Mouse (Mus musculus): ENCODE results near the gene Mb21d2. TPM values are rescaled to one million over a fixed set of nuclear protein-coding genes. Genes with fewer than 3 reads are reported as not detected.

The Mb21d2 gene
- polyA plus RNA-seq, 2 experiments: 9.9 to 11.8 TPM

DNA sequence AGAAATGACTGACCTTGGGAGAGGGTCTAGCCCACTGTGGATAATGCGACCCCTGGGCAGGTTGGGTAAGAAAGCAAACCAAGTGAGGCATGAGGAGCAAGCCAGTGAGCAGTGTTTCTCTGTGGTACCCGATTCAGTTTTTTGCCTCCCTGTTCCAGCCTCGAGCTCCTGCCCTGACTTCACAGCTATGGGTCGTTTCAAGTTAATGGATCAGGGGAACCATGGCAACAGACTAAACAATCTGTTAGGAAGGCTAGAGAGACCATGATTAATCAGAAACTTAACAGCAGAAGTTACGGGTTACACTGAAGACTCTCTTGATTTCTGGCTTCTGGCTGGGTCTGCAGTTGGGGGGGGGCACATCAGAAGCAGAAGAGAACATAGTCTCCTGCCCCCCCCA lies 36.2 kb downstream of the Mb21d2 start:
- 33% methylated on average over 5 of the region's 5 CpGs for WGBS
- peaks cover 3% of the 10 kb centered on the region for H3K4me1 ChIP-seq (ENCODE audit: control insufficient read depth, insufficient read depth, low read length)
- no peak for DNase-seq (ENCODE audit: low spot score)

DNA sequence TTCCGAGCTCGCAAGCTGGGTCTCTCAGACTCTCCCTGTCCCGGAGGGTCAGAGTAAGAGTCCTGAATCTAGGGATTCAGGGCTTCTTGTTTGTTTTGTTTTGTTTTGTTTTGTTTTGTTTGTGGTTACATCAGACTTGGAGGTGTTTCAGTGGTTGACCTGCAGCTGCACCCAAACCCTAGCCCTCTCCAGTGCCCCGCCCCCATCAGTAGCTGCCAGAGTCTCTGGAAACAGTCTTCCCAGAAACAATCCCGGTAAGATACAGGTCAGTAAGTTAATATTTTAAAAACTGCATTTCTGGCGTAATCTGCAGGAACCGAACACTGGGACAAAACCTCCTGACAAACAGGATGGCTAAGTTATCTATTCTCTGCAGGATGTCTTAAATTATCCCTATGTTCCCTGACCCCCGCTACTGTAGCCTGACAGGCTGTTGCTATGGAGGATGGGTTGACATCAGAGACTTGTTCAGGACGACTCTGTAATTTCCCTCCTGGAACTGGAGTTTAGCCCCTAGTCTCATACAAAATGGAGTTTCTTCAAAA lies 43.2 kb downstream of the Mb21d2 start:
- Histone ChIP-seq H3K9me3 (ENCODE audit: control insufficient read depth, low read length) (peaks cover 7% of the 10 kb centered on the region; the same call in 1 of the 2 replicates), H3K27me3 (ENCODE audit: control insufficient read depth, insufficient read depth, low read length) (no peaks in the 10 kb centered on the region), H3K4me1 (ENCODE audit: control insufficient read depth, insufficient read depth, low read length) (peaks cover 19% of the 10 kb centered on the region), H3K27ac (replicated peaks; ENCODE audit: low read depth, low read length) (no peak overlapping the region), H3K4me2 (replicated peaks; ENCODE audit: low read depth, low read length, severe bottlenecking) (no peak overlapping the region), H3K4me3 (replicated peaks; ENCODE audit: low read length) (no peak overlapping the region), H3K36me3 (ENCODE audit: control insufficient read depth, insufficient read depth, low read length) (no peaks in the 10 kb centered on the region), H3K9ac (ENCODE audit: low read depth, low read length, severe bottlenecking) (no peak overlapping the region)
- DNase-seq (ENCODE audit: low spot score) (no peak), ATAC-seq (ENCODE audit: low FRiP score, low read depth) (no peak)
- 68% methylated on average over 9 of the region's 9 CpGs for WGBS
- no peak for TF ChIP-seq POLR2A (IDR thresholded peaks at IDR 0.05; ENCODE audit: borderline replicate concordance, extremely low read depth, insufficient read depth, insufficient read length)

More for the DNA sequence above, 36.2 kb downstream of the Mb21d2 start:
- ATAC-seq (ENCODE audit: low FRiP score, low read depth): no peak
- Histone ChIP-seq H3K27ac (replicated peaks; ENCODE audit: low read depth, low read length) (no peak overlapping the region), H3K4me2 (replicated peaks; ENCODE audit: low read depth, low read length, severe bottlenecking) (no peak overlapping the region), H3K9ac (ENCODE audit: low read depth, low read length, severe bottlenecking) (no peak overlapping the region), H3K27me3 (ENCODE audit: control insufficient read depth, insufficient read depth, low read length) (no peaks in the 10 kb centered on the region), H3K36me3 (ENCODE audit: control insufficient read depth, insufficient read depth, low read length) (no peaks in the 10 kb centered on the region), H3K9me3 (ENCODE audit: control insufficient read depth, low read length) (peaks cover 7% of the 10 kb centered on the region; the same call in 1 of the 2 replicates), H3K4me3 (replicated peaks; ENCODE audit: low read length) (no peak overlapping the region)
- TF ChIP-seq POLR2A (IDR thresholded peaks at IDR 0.05; ENCODE audit: borderline replicate concordance, extremely low read depth, insufficient read depth, insufficient read length): no peak

DNA sequence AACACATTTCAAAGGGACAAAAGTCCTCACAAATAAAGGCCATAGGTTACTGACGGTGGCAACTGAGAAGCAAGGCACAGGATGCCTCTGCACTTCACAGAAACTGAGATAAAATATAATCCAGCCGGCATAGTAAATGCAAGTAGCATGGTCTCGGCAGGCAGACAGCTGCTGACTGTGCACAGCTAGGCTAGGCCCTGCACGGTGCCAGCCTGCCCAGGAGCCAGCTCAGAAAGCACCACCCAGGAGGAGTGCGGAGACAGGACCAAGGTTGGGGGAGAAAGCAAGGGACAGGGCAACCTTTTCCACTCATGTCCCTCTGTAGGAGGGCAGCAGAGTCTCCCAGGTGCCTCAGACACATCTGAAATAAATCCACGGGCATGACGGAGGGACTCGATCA lies 44.0 kb downstream of the Mb21d2 start:
- Histone ChIP-seq H3K36me3 (ENCODE audit: control insufficient read depth, insufficient read depth, low read length) (no peaks in the 10 kb centered on the region), H3K27ac (replicated peaks; ENCODE audit: low read depth, low read length) (no peak overlapping the region), H3K27me3 (ENCODE audit: control insufficient read depth, insufficient read depth, low read length) (no peaks in the 10 kb centered on the region), H3K9me3 (ENCODE audit: control insufficient read depth, low read length) (peaks cover 7% of the 10 kb centered on the region; the same call in 1 of the 2 replicates), H3K9ac (ENCODE audit: low read depth, low read length, severe bottlenecking) (no peak overlapping the region), H3K4me2 (replicated peaks; ENCODE audit: low read depth, low read length, severe bottlenecking) (no peak overlapping the region), H3K4me3 (replicated peaks; ENCODE audit: low read length) (no peak overlapping the region), H3K4me1 (ENCODE audit: control insufficient read depth, insufficient read depth, low read length) (peaks cover 26% of the 10 kb centered on the region)
- WGBS: 82% methylated on average over 8 of the region's 8 CpGs
- TF ChIP-seq POLR2A (IDR thresholded peaks at IDR 0.05; ENCODE audit: borderline replicate concordance, extremely low read depth, insufficient read depth, insufficient read length): no peak
- DNase-seq (ENCODE audit: low spot score) (no peak), ATAC-seq (ENCODE audit: low FRiP score, low read depth) (no peak)

DNA sequence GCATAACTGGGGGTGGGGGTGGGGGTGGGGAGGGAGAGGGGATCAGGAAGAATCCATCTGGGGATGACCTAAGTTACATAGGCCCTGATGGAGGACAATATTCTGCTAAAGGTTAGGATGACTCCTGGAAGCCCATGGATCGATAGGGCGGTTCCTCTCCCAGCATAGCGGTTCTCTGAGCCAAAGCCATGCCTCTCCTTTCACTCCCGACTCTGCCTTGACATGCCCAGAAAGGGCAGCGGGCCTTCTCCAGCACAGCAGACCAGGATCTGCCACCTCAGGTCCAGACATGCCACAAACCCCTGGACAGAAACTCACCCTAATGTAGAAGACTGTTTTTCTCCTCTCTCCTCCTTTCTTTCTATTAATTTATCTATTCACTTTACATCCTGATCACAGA lies 44.8 kb downstream of the Mb21d2 start:
- no peaks in the 10 kb centered on the region for H3K36me3 ChIP-seq (ENCODE audit: control insufficient read depth, insufficient read depth, low read length)
- no peak overlapping the region for H3K4me3 ChIP-seq (replicated peaks; ENCODE audit: low read length)
- TF ChIP-seq POLR2A (IDR thresholded peaks at IDR 0.05; ENCODE audit: borderline replicate concordance, extremely low read depth, insufficient read depth, insufficient read length): no peak
- H3K4me2 ChIP-seq (replicated peaks; ENCODE audit: low read depth, low read length, severe bottlenecking): no peak overlapping the region
- DNase-seq (ENCODE audit: low spot score): no peak
- peaks cover 3% of the 10 kb centered on the region; the same call in 1 of the 2 replicates for H3K9me3 ChIP-seq (ENCODE audit: control insufficient read depth, low read length)
- ATAC-seq (ENCODE audit: low FRiP score, low read depth): no peak
- H3K27ac ChIP-seq (replicated peaks; ENCODE audit: low read depth, low read length): no peak overlapping the region
- 72% methylated on average over 5 of the region's 5 CpGs for WGBS
- no peaks in the 10 kb centered on the region for H3K27me3 ChIP-seq (ENCODE audit: control insufficient read depth, insufficient read depth, low read length)
- no peak overlapping the region for H3K9ac ChIP-seq (ENCODE audit: low read depth, low read length, severe bottlenecking)
- H3K4me1 ChIP-seq (ENCODE audit: control insufficient read depth, insufficient read depth, low read length): peaks cover 34% of the 10 kb centered on the region

DNA sequence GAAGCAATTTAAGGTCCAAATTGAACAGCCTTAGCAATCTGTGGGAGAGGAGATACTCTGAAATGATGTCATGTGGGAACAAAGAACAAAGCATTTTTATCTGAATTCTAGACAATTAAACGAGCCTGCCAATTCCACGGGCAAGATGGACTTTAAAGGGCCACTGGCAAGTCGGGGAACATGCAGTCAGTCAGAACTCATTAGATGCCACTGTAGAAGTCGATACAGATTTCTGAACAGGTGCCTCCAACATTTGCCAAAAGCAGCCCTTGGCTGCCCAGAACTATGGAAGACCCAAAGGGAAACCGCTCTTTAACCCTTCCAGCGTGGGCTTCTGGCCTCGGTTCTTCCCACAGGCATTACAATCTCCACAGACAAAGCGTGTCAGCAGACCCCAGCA lies 45.8 kb downstream of the Mb21d2 start:
- no peak overlapping the region for H3K9ac ChIP-seq (ENCODE audit: low read depth, low read length, severe bottlenecking)
- H3K27me3 ChIP-seq (ENCODE audit: control insufficient read depth, insufficient read depth, low read length): no peaks in the 10 kb centered on the region
- DNase-seq (ENCODE audit: low spot score) (no peak), ATAC-seq (ENCODE audit: low FRiP score, low read depth) (no peak)
- no peaks in the 10 kb centered on the region for H3K9me3 ChIP-seq (ENCODE audit: control insufficient read depth, low read length)
- 68% methylated on average over 8 of the region's 8 CpGs for WGBS
- no peaks in the 10 kb centered on the region for H3K36me3 ChIP-seq (ENCODE audit: control insufficient read depth, insufficient read depth, low read length)
- no peak for TF ChIP-seq POLR2A (IDR thresholded peaks at IDR 0.05; ENCODE audit: borderline replicate concordance, extremely low read depth, insufficient read depth, insufficient read length)
- no peak overlapping the region for H3K4me3 ChIP-seq (replicated peaks; ENCODE audit: low read length)
- H3K4me2 ChIP-seq (replicated peaks; ENCODE audit: low read depth, low read length, severe bottlenecking): no peak overlapping the region
- no peak overlapping the region for H3K27ac ChIP-seq (replicated peaks; ENCODE audit: low read depth, low read length)
- H3K4me1 ChIP-seq (ENCODE audit: control insufficient read depth, insufficient read depth, low read length): peaks cover 35% of the 10 kb centered on the region
